Mouse (Mus musculus) lung, postnatal 4 days (tissue): Measurements from ENCODE around the gene Gm10228.
"Not testable (repeated sequence)": the region's sequence is repeated elsewhere in the genome, so short reads cannot be mapped to it uniquely, and the experiment has no call there.

Experiments
- DNase-seq, 2 experiments: peaks; one replicate each; pipeline ENCODE4 v3.0.0; 2021

The Gm10228 gene

GRCm38 (mm10) chr16:89041372-89041771, at the start of gene Gm10228:
TSS of gene Gm10228 (minus strand) at chr16:89041472.
- not testable (repeated sequence) for DNase-seq

GRCm38 (mm10) chr16:89071041-89071440, 29.8 kb upstream of the Gm10228 start:
- not testable (repeated sequence) for DNase-seq

- not testable (repeated sequence) for DNase-seq
Observed at GRCm38 (mm10) chr16:89063902-89064301, 22.6 kb upstream of the Gm10228 start, which contains the start of gene 1110025L11Rik. TSS of gene 1110025L11Rik (minus strand) at chr16:89064002.

GRCm38 (mm10) chr16:89047783-89048182, 6.5 kb upstream of the Gm10228 start, which contains the start of gene Krtap6-5:
TSS of gene Krtap6-5 (minus strand) at chr16:89047883.
- no peak for DNase-seq

- not testable (repeated sequence) for DNase-seq
Observed at GRCm38 (mm10) chr16:89031399-89031798, 9.9 kb downstream of the Gm10228 start, which contains the start of gene Krtap6-1. TSS of gene Krtap6-1 (plus strand) at chr16:89031699.

GRCm38 (mm10) chr16:89014984-89015383, 26.3 kb downstream of the Gm10228 start, which contains the start of gene Gm10229:
TSS of gene Gm10229 (plus strand) at chr16:89015284.
- not testable (repeated sequence) for DNase-seq

GRCm38 (mm10) chr16:89013973-89014372, 27.3 kb downstream of the Gm10228 start:
- no peak for DNase-seq

GRCm38 (mm10) chr16:89010659-89011058, 30.6 kb downstream of the Gm10228 start, which contains the start of gene Krtap22-2:
TSS of gene Krtap22-2 (minus strand) at chr16:89010759.
- DNase-seq = no peak
